Mouse (Mus musculus): Measurements from ENCODE around the gene Ddx39b.

DNA sequence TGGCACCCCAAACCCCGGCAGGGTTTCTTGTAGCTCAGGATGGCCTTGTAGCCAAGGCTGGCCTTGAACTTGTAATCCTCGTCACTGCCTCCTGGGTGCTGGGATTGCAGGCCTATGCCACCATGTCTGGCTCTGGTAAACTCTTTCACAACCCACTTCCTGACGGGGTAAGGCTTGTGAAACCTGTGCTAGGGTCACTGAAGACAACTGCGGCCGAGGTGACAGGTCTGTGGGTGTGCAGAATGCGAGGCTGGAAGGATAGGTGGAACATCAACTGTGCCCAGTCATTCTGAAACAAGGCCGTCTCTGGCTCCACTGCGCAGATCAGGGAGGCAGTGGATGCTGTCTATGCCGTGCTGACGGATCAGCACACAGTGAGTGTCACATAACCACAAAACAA lies 10.5 kb upstream of the Ddx39b start:
- TF ChIP-seq POLR2A (IDR thresholded peaks at IDR 0.05; ENCODE audit: low read depth, low read length) (no peak), CTCF (conservative IDR thresholded peaks at IDR 0.05; ENCODE audit: insufficient read depth, insufficient read length, low read depth, low read length) (no peak)
